Mouse (Mus musculus) intestine, embryonic 14.5 days (tissue): ENCODE measurements at regions not wholly inside any gene's neighbourhood (a gene's known extent, or its start where the extent isn't known, plus 50 kb on each side); places are given as distances from the start of the nearest gene placed in this dataset.

Experiments
- ATAC-seq: fragments of 200-750 bp; cut with Nextera tagmentation; replicated peaks from 2 replicates; pipeline ENCODE4 v1.8.0; 2017; ENCODE audit warnings: low read depth, moderate number of reproducible peaks, moderate TSS enrichment, moderate library complexity; ENCODE audit not compliant: low FRiP score, low TSS enrichment
- DNase-seq: peaks from one replicate; pipeline ENCODE4 v3.0.0-alpha.2; 2018; ENCODE audit warnings: low spot score
- H3K27ac ChIP-seq: fragments of 300-500 bp; sonication (generic); 2 replicates; pipeline ENCODE4 v1.5.1; 2014; ENCODE audit warnings: low read depth, mild to moderate bottlenecking, control low read depth
- H3K27me3 ChIP-seq: fragments of 300-500 bp; sonication (generic); replicated peaks from 2 replicates; pipeline ENCODE4 v1.6.1; 2014; ENCODE audit warnings: low read length, control low read depth; ENCODE audit not compliant: control insufficient read depth, insufficient read depth
- H3K36me3 ChIP-seq: fragments of 300-500 bp; sonication (generic); 2 replicates; pipeline ENCODE4 v1.6.1; 2014; ENCODE audit warnings: low read length, control low read depth; ENCODE audit not compliant: control insufficient read depth, insufficient read depth
- H3K4me1 ChIP-seq: fragments of 300-500 bp; sonication (generic); replicated peaks from 2 replicates; pipeline ENCODE4 v1.6.1; 2014; ENCODE audit warnings: low read length, control low read depth, mixed read lengths; ENCODE audit not compliant: control insufficient read depth, insufficient read depth
- H3K4me2 ChIP-seq: fragments of 300-500 bp; sonication (generic); 2 replicates; pipeline ENCODE4 v1.6.1; 2014; ENCODE audit warnings: low read length
- H3K4me3 ChIP-seq: fragments of 300-500 bp; sonication (generic); 2 replicates; pipeline ENCODE4 v1.5.1; 2014; ENCODE audit warnings: low read depth, low read length, control low read depth, mixed read lengths
- H3K9ac ChIP-seq: fragments of 300-500 bp; sonication (generic); 2 replicates; pipeline ENCODE4 v1.6.1; 2014; ENCODE audit warnings: mild to moderate bottlenecking, low read length
- H3K9me3 ChIP-seq: fragments of 300-500 bp; sonication (generic); 2 replicates; pipeline ENCODE4 v1.6.1; 2016; ENCODE audit warnings: low read length, control low read depth; ENCODE audit not compliant: control insufficient read depth
- WGBS: fragments of 180-500 bp; shearing (Covaris S2); extraction: QIAGEN DNeasy Blood & Tissue Kit; methylation state at CpG from one replicate; pipeline ENCODE4 v1.1.7; 2014; 5-methylcytosine and 5-hydroxymethylcytosine counted together

DNA sequence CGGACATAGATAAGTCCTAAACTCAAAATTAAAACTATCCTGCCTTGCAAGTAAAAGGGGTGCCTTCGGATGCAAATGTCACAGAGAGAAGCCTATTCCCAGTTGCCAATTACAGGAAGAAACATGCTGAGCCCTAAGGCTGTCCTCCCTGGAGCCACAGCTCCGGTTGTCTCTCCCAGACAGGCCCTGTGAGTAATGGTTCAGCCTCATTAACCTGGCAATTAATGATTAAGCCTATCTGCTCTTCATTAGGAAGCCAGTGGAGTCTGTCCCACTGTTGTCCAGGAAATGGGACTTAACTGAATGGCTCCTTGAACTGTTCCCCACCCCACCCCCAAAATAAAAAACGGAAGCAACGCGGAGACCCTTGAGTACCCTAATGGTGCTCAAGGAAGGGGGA, 207.7 kb downstream of the Sec23a start:
- H3K9ac ChIP-seq = no peak overlapping the region
- H3K36me3 ChIP-seq = no peaks in the 10 kb centered on the region
- H3K27me3 ChIP-seq = no peaks in the 10 kb centered on the region
- no peak overlapping the region for H3K4me2 ChIP-seq
- ATAC-seq (no peak), DNase-seq (no peak)
- no peaks in the 10 kb centered on the region for H3K4me1 ChIP-seq
- H3K27ac ChIP-seq = no peak overlapping the region
- 77% methylated on average over 6 of the region's 6 CpGs for WGBS
- no peak overlapping the region for H3K4me3 ChIP-seq
- H3K9me3 ChIP-seq = no peaks in the 10 kb centered on the region

DNA sequence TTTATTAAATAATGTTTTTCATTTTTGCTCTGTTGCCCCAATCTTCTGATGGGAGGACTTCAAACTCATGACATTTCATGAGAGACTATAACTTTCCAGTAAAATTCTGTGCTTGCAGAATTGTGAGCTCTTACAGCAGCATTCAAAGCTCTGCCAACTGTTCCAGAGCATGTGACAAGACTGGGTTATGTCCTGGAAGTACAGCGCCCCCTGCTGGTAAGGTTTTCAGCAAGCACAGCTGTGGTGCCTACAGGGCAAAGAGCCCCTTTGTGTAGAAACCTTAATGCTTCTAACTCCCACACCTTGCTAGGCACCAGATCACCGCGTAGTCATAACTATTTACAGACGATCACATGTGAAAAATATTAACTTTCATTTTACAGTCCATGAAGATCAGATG, 209.4 kb downstream of the Sec23a start:
- Histone ChIP-seq H3K9ac (no peak overlapping the region), H3K4me1 (no peaks in the 10 kb centered on the region), H3K36me3 (no peaks in the 10 kb centered on the region), H3K9me3 (no peaks in the 10 kb centered on the region), H3K4me3 (no peak overlapping the region), H3K4me2 (no peak overlapping the region), H3K27me3 (no peaks in the 10 kb centered on the region), H3K27ac (no peak overlapping the region)
- DNase-seq (peak; percentile 86), ATAC-seq (no peak)
- WGBS = 46% methylated on average over 4 of the region's 4 CpGs
